13 mouse cellular contexts compared by ENCODE assay signal in genomic region chr1:118765525-118765924, GRCm38 (mm10).
DNase-seq lines count a peak whose midpoint lies in the region; ATAC-seq lines count a peak whose summit lies in the region.
"Had no signal": no experiment of that assay in that cellular context is flagged by ENCODE, and none has a peak within 500 bp of the region (broad histone marks: within the 10 kb centered on the region; RNA-seq: fewer than 3 reads in every experiment).

No protein-coding gene starts in this region.

- intact Hi-C loops in heart, postnatal 10 days (cut with DNase I): loop anchor here (10.0 kb wide), 1 partner anchor 679 kb away; no protein-coding TSS in a partner anchor
- intact Hi-C loops in heart, postnatal 36 days (cut with DNase I): loop anchor here (5.0 to 10.0 kb wide), 2 partner anchors 657 to 689 kb away; partner anchors contain the start of gene Inhbb
- intact Hi-C loops in left cerebral cortex, postnatal 4 days (cut with DNase I): loop anchor here (10.0 kb wide), 1 partner anchor 201 kb away; no protein-coding TSS in a partner anchor
- intact Hi-C loops in left cerebral cortex, postnatal 10 days (cut with DNase I): no loop called here

- no peak for ATAC-seq in cerebellum, adult (ENCODE audit: insufficient number of reproducible peaks, low FRiP score, low TSS enrichment)
- ATAC-seq: intestine, embryonic 16.5 days; midbrain, embryonic 15.5 days had no signal

- peak; percentile 38 to 64 for DNase-seq in cerebellum, postnatal 25 days
- DNase-seq in heart, postnatal 10 days: peak; percentile 15 to 35
- DNase-seq in heart, postnatal 36 days: no peak
- DNase-seq in left cerebral cortex, postnatal 4 days: peak; percentile 58
- DNase-seq in left cerebral cortex, postnatal 10 days (ENCODE audit: extremely low spot score in 1 of 2, low spot score in 2 of 2): no peak
- peak; percentile 45 to 53 for DNase-seq in kidney, postnatal 4 days
- DNase-seq: B cell, adult 2 months; gastrocnemius, postnatal 14 days; liver, embryonic 13.5 days; thymus, postnatal 4 days had no signal

Comparison
In these comparisons a context has a peak if more than half of its experiments do, and no peak if none do; other contexts are left out.
1. DNase-seq: peak in cerebellum, postnatal 25 days (2 of 2), heart, postnatal 10 days (2 of 2), left cerebral cortex, postnatal 4 days (single experiment) and kidney, postnatal 4 days (2 of 2); none in heart, postnatal 36 days (0 of 2) and left cerebral cortex, postnatal 10 days (0 of 2).